Mouse (Mus musculus) bone marrow macrophage, adult 2 months (primary cell): ENCODE results near the gene Esx1.

Source experiments
- CTCF ChIP-seq: IDR thresholded peaks from 2 replicates; pipeline ENCODE4 v1.5.1; 2012; ENCODE audit warnings: low read depth, mild to moderate bottlenecking, low read length, moderate library complexity
- POLR2A ChIP-seq: IDR thresholded peaks from 2 replicates; pipeline ENCODE4 v1.6.1; 2012; ENCODE audit warnings: mild to moderate bottlenecking, low read depth, low read length, borderline replicate concordance

- TF ChIP-seq POLR2A (no peak), CTCF (no peak)
These were observed at the start of gene Esx1 for GRCm38 (mm10) chrX:137121718-137122117.
